Mouse (Mus musculus): ENCODE measurements at regions not wholly inside any gene's neighbourhood (a gene's known extent, or its start where the extent isn't known, plus 50 kb on each side); places are given as distances from the start of the nearest gene placed in this dataset.

- no peaks in the 10 kb centered on the region for H3K36me3 ChIP-seq (ENCODE audit: control insufficient read depth, insufficient read depth, low read length)
- no peak overlapping the region for H3K4me2 ChIP-seq (ENCODE audit: low read length)
- H3K9ac ChIP-seq (ENCODE audit: low read depth, low read length), result no peak overlapping the region
- no peaks in the 10 kb centered on the region for H3K9me3 ChIP-seq (replicated peaks; ENCODE audit: control insufficient read depth, low read length, poor library complexity, severe bottlenecking)
- peak; percentile 71; the same call in 1 of the 2 replicates for ATAC-seq
- H3K4me1 ChIP-seq (ENCODE audit: control insufficient read depth, insufficient read depth, low read length), result no peaks in the 10 kb centered on the region
- H3K27ac ChIP-seq (ENCODE audit: low read length), result no peak overlapping the region
- H3K4me3 ChIP-seq (ENCODE audit: low read depth, low read length), result no peak overlapping the region
- H3K27me3 ChIP-seq (ENCODE audit: control insufficient read depth, insufficient read depth, low read depth, low read length), result no peaks in the 10 kb centered on the region
- WGBS, result 67% methylated on average over 4 of the region's 4 CpGs
Observed at GRCm38 (mm10) chr13:106352614-106353409, 583.9 kb downstream of the Ipo11 start.

DNA sequence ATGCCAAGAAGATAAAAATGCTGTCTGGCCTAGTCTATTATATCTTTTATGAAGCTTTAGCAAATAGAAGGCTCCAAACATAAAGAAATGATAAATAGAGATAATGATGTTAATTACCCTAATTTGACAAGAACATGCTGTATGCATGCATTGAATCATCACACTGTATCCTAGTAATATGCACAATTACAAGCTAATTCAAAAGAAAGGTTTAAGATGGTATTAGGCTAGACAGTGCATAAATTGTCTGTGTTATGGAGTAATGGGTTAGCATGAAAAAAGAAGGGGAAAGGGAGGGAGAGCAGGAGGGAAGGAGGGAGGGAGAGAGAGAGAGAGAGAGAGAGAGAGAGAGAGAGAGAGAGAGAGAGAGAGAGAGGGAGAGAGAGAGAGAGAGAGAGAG, 604.7 kb downstream of the Ipo11 start:
- Histone ChIP-seq H3K4me1 (ENCODE audit: control insufficient read depth, insufficient read depth, low read length) (no peaks in the 10 kb centered on the region), H3K4me2 (ENCODE audit: low read length) (no peak overlapping the region), H3K9ac (ENCODE audit: low read depth, low read length) (no peak overlapping the region), H3K27me3 (ENCODE audit: control insufficient read depth, insufficient read depth, low read depth, low read length) (no peaks in the 10 kb centered on the region), H3K36me3 (ENCODE audit: control insufficient read depth, insufficient read depth, low read length) (no peaks in the 10 kb centered on the region), H3K9me3 (replicated peaks; ENCODE audit: control insufficient read depth, low read length, poor library complexity, severe bottlenecking) (no peaks in the 10 kb centered on the region), H3K4me3 (ENCODE audit: low read depth, low read length) (no peak overlapping the region), H3K27ac (ENCODE audit: low read length) (no peak overlapping the region)
- ATAC-seq, result no peak

DNA sequence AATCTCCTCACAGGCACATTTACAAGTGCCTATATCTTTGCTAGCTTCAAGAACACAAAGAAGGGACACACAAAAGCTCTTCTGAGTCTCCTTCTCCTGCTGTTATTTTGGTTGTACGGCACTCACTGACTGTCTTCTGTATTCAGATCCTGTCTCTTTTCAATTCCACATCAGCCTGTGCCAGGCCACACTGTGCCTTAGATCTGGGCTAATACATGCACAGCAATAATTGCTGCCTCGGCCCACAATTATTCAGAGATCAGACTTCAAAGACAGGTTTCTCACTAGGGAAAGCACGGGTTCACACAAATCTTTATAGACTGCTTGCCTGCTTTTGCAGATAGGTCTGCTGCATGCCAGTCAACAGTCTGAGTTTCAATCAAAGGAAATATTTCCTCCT, 617.8 kb downstream of the Ipo11 start:
- Histone ChIP-seq H3K36me3 (ENCODE audit: control insufficient read depth, insufficient read depth, low read length) (no peaks in the 10 kb centered on the region), H3K9ac (ENCODE audit: low read depth, low read length) (no peak overlapping the region), H3K9me3 (replicated peaks; ENCODE audit: control insufficient read depth, low read length, poor library complexity, severe bottlenecking) (no peaks in the 10 kb centered on the region), H3K4me1 (ENCODE audit: control insufficient read depth, insufficient read depth, low read length) (peaks cover 9% of the 10 kb centered on the region; the same call in 1 of the 2 replicates), H3K27ac (ENCODE audit: low read length) (peak overlapping the region; percentile 3; the same call in 1 of the 2 replicates), H3K27me3 (ENCODE audit: control insufficient read depth, insufficient read depth, low read depth, low read length) (no peaks in the 10 kb centered on the region), H3K4me2 (ENCODE audit: low read length) (no peak overlapping the region), H3K4me3 (ENCODE audit: low read depth, low read length) (no peak overlapping the region)
- WGBS, result 9% methylated on average over 3 of the region's 3 CpGs
- ATAC-seq, result peak; percentile 92

GRCm38 (mm10) chr13:106318476-106318875, 618.3 kb downstream of the Ipo11 start:
- H3K9me3 ChIP-seq (replicated peaks; ENCODE audit: control insufficient read depth, low read length, poor library complexity, severe bottlenecking), result no peaks in the 10 kb centered on the region
- H3K4me3 ChIP-seq (ENCODE audit: low read depth, low read length), result no peak overlapping the region
- 0 out of 2 replicates have a peak, but pooled peaks have one; percentile 39 for ATAC-seq
- H3K36me3 ChIP-seq (ENCODE audit: control insufficient read depth, insufficient read depth, low read length), result no peaks in the 10 kb centered on the region
- H3K27me3 ChIP-seq (ENCODE audit: control insufficient read depth, insufficient read depth, low read depth, low read length), result no peaks in the 10 kb centered on the region
- 54% methylated on average over 6 of the region's 6 CpGs for WGBS
- no peak overlapping the region for H3K9ac ChIP-seq (ENCODE audit: low read depth, low read length)
- H3K27ac ChIP-seq (ENCODE audit: low read length), result peak overlapping the region; percentile 3; the same call in 1 of the 2 replicates
- peaks cover 9% of the 10 kb centered on the region; the same call in 1 of the 2 replicates for H3K4me1 ChIP-seq (ENCODE audit: control insufficient read depth, insufficient read depth, low read length)
- H3K4me2 ChIP-seq (ENCODE audit: low read length), result no peak overlapping the region

DNA sequence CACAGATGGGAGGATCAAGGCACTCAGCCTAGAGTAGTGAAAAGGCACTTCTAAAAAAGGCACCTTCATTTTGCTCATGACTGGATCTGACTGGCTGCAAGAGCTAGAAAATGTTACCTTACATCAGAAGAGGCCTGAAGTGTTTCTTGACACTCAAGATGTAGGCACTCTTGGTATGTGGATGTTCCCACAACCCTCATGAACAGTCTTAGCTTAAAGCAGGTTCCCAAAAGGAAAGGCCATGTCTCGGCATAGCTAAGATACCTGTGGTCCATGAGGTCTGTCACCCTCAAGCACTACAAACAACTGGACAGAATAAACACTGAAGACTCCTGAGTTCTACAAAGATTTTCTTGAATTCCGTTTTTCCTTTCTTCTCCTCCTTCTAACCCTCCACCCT, 619.5 kb downstream of the Ipo11 start:
- H3K4me2 ChIP-seq (ENCODE audit: low read length), result no peak overlapping the region
- WGBS, result 94% methylated on average over 2 of the region's 2 CpGs
- no peak overlapping the region for H3K27ac ChIP-seq (ENCODE audit: low read length)
- no peak overlapping the region for H3K4me3 ChIP-seq (ENCODE audit: low read depth, low read length)
- H3K36me3 ChIP-seq (ENCODE audit: control insufficient read depth, insufficient read depth, low read length), result no peaks in the 10 kb centered on the region
- peaks cover 9% of the 10 kb centered on the region; the same call in 1 of the 2 replicates for H3K4me1 ChIP-seq (ENCODE audit: control insufficient read depth, insufficient read depth, low read length)
- no peaks in the 10 kb centered on the region for H3K27me3 ChIP-seq (ENCODE audit: control insufficient read depth, insufficient read depth, low read depth, low read length)
- H3K9me3 ChIP-seq (replicated peaks; ENCODE audit: control insufficient read depth, low read length, poor library complexity, severe bottlenecking), result no peaks in the 10 kb centered on the region
- H3K9ac ChIP-seq (ENCODE audit: low read depth, low read length), result no peak overlapping the region
- no peak for ATAC-seq

DNA sequence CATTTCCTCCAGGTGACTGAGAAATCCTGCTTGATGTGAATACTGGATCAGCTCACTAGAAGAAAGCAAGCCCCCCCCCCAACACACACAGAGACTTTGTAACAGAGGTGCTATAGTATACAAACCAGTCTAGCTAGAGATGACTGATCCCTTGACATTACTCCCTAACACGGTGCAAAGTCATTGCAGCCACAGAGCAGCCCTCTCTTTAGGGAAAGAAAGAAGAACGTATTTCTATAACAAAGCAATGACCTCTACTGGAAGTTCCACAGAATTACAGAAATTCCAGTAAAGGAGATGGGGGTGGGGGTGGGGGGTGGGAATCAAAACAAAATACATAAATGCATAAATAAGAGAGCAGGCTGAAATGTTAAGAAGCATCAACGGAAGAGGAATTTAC, 655.6 kb downstream of the Ipo11 start:
- WGBS, result 46% methylated on average over 3 of the region's 3 CpGs
- Histone ChIP-seq H3K27me3 (ENCODE audit: control insufficient read depth, insufficient read depth, low read depth, low read length) (no peaks in the 10 kb centered on the region), H3K4me2 (ENCODE audit: low read length) (no peak overlapping the region), H3K27ac (ENCODE audit: low read length) (no peak overlapping the region), H3K9me3 (replicated peaks; ENCODE audit: control insufficient read depth, low read length, poor library complexity, severe bottlenecking) (no peaks in the 10 kb centered on the region), H3K9ac (ENCODE audit: low read depth, low read length) (no peak overlapping the region), H3K36me3 (ENCODE audit: control insufficient read depth, insufficient read depth, low read length) (no peaks in the 10 kb centered on the region), H3K4me3 (ENCODE audit: low read depth, low read length) (no peak overlapping the region), H3K4me1 (ENCODE audit: control insufficient read depth, insufficient read depth, low read length) (no peaks in the 10 kb centered on the region; the same call in 1 of the 2 replicates)
- no peak for ATAC-seq

DNA sequence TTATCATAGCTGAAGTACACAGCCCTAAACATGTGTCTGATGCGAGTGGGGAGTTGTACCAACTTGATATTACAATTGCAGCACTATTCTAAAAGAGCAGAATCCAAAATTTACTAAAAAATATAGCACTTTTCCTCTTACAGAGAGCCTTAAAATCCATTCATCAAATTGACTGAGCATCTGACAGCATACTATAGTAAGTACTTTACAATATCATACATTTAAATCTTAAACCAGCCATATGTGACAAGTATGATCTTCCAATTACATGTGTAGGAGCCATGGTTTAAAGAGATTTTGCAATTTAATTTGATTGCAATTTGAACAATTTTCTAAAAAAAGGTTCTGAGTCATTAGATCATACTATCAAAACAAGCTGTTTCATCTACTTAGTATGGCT, 676.9 kb downstream of the Ipo11 start:
- WGBS, result 71% methylated on average over 1 of the region's 1 CpGs
- ATAC-seq, result no peak

More for the DNA sequence above, 676.9 kb downstream of the Ipo11 start:
- no peaks in the 10 kb centered on the region for H3K9me3 ChIP-seq (replicated peaks; ENCODE audit: control insufficient read depth, low read length, poor library complexity, severe bottlenecking)
- no peak overlapping the region for H3K27ac ChIP-seq (ENCODE audit: low read length)
- no peaks in the 10 kb centered on the region for H3K36me3 ChIP-seq (ENCODE audit: control insufficient read depth, insufficient read depth, low read length)
- H3K4me3 ChIP-seq (ENCODE audit: low read depth, low read length), result no peak overlapping the region
- H3K27me3 ChIP-seq (ENCODE audit: control insufficient read depth, insufficient read depth, low read depth, low read length), result no peaks in the 10 kb centered on the region
- no peak overlapping the region for H3K4me2 ChIP-seq (ENCODE audit: low read length)
- no peaks in the 10 kb centered on the region for H3K4me1 ChIP-seq (ENCODE audit: control insufficient read depth, insufficient read depth, low read length)
- no peak overlapping the region for H3K9ac ChIP-seq (ENCODE audit: low read depth, low read length)
